Mouse (Mus musculus): ENCODE results near the gene Gm13420.
"Not testable (repeated sequence)": the region's sequence is repeated elsewhere in the genome, so short reads cannot be mapped to it uniquely, and the experiment has no call there.

Gm13420 gene

DNA sequence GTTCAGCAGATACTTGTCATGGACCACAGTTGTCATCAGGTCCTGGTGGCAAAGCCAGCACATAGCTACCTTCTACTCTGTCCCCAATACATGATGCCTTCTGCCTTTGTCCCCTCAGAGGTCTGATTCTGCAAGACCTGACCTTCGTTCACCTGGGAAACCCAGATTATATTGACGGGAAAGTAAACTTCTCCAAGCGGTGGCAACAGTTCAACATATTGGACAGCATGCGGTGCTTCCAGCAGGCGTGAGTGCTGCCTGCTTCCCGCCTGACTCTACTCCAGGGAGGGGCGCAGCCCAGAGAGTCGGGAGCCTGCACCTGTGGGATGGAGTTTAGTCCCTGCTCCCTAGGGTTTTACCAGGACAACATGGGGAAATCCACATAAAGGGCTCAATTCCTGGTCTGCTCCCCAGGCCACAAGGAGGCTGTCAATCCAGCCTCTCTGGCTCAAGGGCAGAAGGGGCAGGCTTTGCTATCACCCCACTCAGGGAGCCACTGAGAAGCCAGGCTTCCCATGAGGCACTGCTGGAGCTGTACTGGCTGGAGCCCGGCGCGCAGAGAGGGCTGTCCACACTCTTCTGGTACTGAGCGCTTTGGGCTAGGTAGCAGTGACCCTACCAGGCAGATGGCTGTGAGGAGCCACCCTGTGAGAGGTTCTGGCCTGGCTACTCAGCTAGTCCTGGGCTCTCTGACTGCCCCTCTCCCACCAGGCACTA, 14.1 kb downstream of the Gm13420 start:
- DNase-seq: no peak

DNA sequence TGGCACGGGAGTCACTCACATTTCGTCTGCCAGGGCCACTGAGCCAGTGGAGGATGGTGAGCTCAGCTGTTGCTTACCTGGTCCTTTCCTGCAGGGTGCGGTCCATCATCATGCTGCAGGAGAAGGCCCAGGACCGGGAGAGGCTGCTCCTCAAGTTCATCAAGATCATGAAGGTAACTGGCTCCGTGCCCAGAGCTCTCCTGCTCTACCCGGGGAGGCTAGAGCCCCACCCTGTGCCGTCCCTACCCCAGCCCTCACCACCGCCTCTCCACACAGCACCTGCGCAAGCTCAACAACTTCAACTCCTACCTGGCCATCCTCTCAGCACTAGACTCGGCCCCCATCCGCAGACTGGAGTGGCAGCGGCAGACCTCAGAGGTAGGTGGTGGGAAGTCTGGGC, 15.8 kb downstream of the Gm13420 start:
- peak; percentile 39 for DNase-seq

DNA sequence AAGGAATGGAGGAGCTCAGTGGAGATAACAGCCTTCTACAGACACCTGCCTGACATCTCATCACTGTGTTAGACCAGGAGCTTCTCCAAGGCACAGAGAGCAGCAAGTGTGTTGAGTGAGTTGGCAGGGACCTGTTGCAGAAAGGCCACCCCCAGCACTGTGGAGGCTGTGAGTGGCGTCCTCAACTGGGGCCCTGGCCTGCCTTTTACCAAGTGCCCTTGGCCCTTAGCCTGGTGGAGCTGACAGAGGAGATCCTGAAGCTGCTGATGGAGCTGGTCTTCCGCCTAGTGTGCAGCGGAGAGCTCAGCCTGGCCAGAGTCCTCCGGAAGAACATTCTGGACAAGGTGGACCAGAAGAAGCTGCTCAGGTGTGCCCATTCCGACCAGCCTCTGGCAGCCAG, 18.1 kb downstream of the Gm13420 start:
- no peak for DNase-seq

DNA sequence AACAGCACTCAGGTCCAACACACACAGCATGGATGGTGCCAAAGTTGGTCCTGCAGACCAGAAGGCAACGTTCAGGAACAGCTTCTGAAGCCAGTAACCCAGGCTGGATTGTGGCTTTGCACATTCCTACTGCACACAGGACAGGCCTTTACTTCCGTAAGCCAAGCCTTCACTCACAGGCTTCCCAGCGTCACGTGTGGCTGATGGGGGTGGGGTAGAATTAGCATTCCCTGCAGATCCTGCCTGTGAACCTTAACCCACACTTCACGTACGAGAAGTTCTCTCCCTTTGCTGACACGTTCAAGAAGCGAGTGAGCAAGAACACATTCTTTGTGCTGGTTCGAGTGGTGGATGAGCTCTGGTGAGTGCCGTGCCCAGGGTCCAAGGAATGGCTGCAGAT, 18.9 kb downstream of the Gm13420 start:
- DNase-seq: no peak

DNA sequence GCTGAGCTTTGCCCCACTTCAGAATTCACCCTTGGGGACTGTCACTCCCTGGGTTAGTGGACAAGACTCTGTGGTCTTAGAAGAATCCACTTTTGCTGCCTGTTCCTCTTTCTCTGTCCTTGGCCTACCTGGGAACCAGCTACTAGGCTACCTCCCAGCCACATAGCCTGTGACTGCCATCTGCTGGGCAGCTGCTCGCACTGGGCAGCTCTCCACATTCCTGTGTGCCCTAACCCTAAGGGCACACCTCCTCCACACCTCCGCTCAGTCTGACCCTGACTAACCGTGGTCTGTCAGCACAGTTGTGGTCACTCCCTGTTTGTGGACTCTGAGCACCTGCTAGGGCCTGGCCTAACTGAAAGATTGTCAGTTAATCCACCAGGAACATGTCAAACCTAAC, 19.9 kb downstream of the Gm13420 start:
- DNase-seq: peak; percentile 57

DNA sequence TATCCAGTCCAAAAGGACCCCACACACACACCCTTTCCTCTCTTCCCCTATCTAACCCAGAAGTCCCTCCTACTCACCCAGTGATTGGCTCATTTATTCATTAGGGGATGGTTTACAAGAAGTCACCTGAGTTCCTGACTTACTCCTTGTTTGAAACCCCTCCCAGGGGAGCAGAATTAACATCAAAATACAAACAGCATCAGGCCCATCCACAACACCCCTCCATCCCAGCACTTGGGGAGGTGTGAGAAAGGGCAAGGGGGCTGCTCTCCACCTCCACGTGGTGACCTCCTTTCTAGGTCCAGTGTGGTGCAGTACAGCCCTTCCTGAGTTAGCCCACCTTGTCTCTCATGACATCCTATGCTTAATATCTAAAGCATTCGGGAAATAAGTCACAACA, 22.0 kb downstream of the Gm13420 start:
- DNase-seq: no peak

DNA sequence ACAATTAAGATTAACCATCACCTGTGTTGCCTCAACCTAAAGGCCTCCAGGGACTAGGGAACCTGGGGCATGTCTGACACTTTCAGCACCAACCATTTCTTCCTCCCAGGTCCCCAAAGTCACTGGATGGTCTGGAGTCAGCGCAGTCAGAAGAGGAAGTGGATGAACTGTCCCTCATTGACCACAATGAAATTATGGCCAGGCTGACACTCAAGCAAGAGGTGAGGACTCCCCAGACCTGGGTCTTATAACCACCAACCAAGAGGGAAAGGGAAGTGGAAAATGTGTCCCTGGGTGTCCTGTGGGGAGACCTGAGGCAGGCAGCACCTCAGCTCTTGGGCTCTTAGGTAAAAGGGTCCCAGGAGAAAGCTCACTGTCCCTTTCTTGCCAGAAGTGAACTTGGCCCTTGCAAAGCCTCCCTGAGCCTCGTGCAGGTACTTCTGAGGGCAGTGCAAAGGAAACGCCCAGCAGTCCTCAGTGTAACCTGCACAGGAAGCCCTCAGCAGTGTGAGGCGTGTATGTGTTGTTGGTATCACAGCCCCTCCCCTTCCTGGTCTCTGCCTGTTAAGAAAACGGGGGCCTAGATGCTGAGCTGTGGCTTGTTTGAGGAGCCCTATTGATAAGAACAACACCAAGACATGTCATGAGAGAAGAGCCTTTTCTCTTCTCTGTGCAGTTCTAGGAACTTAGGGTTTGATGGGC, 26.7 kb downstream of the Gm13420 start:
- DNase-seq: no peak

DNA sequence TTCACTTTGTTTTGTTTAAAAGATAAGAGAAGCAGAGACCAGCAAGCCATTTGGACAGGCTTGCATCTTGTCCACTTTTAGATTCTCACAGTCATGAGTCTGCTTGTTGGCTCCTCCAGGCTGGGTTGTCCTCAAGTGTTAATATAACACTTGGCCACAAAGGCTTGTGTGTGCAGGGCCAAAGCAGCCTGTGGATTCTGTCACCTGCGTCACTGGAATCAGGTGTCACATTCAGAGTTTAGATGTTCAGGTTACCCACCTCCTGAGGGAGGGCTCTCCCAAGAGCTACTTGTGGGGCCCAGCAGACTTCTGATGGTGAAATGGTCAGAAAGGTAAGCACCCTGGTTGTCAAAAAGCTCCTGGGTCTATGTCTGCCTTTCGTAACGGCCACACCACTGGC, 28.4 kb downstream of the Gm13420 start:
- no peak for DNase-seq

DNA sequence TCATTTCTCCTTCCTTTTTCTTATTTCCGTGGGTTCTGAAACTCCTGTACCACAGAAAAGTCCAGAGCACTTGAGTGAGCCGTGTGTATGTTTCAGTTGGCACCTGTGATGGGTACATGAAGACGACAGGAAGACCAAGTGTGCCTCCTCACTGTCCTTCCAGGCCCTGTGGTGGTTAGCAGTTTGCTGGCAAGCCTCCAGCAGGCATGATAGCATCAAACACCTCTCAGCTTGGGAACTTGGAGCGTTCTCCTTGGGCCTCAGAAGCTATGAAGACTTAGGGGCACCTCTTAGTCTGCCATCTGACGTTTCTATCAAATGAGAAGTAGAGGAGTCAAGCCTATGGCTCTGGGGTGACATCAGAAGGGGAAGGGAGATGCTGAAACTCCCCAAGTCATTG, 32.9 kb downstream of the Gm13420 start:
- no peak for DNase-seq

DNA sequence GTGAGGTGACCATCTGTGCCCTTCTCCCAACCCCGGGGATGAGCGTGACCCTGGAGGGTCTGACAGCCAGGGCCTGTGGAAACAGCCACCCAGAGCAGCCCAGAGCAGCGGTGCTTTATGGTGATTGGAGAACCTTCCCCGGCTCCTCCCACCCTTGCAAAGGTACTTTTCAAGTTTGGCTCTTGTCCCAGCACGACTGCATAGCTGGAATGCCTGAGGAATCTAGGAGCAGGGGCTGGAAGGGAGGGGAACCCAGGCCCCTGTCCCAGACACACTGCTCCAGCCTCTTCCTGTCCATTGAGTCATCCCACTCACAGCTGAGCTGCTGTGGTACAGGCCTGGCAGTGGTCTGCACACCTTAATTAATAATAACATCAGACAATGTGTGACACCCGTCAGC, 34.8 kb downstream of the Gm13420 start:
- peak; percentile 85 for DNase-seq

DNA sequence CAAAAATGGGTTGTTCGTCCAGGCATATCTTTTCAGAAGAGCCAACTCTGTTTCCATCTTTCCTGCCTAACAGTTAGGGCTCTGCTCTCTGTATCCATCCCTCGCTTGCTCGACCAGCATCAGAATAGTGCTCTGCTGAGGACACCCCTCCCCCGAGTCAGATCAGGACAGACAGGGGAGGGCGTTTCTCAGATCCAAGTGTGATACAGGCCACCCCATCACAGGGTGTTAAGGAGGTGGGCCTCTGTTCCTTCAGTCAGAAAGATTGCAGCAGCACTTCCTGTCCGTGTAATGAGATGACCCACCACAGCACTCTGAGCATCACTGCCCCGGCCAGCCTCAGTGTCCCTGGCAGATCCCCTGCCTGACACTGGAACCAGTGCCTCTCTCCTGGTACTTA, 35.3 kb downstream of the Gm13420 start:
- DNase-seq: no peak

DNA sequence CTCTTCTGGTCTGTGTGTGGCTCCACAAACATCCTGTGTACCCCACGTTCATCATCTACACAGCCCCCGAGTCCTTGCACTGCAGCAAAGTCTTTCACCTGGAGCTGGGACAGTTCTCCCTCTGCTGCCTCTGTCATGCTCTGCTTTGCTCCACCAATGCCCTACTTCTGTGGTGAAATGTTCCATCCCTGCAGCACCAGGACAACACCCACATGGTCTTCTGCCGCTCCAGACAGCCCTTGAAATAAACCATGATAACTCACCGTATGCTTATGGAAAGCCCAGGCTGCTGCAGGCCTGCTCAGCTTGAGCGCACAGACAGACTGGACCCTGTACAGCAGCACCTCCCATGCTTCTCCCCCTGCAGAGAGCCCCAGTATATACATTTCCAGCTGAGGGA, 37.4 kb downstream of the Gm13420 start:
- no peak for DNase-seq

DNA sequence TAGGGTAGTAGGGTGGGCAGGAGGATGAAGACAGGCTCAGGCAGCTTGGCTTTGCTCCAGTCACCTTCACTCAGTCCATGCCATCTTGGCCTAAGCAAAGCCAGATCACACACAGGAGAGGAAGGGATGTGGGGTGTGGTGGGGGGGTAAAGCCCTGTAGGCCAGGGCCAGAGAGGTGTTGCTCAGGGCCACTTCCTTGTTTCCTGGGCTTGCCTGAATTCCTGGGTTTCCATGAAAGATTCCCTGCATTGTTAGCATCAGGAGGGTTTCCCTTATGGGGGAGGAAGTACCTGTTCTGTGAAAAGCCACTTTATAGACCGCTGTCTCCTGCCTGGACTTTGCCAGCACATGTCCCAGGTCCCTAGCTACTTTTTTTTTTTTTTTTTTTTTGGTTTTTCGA, 38.0 kb downstream of the Gm13420 start:
- no peak for DNase-seq

DNA sequence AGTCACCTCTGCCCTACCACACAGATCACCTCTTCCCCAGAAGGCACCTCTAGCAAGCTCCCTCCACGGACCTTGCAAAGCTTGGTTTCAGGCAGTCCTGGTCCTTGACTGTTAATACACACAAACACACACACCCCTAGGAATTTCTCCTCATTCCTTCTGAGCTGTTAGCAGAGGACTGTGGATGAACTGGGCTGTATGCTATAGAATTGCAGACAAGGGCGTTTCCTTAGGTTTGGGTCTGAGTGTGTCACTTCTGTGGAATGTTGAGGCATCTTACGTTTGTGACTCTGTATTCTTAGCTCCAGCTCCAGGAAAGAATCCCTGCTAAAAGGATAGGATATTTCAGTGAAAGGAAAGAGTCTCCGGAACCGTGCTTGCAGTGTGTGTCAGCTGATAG, 39.6 kb downstream of the Gm13420 start:
- DNase-seq: no peak

DNA sequence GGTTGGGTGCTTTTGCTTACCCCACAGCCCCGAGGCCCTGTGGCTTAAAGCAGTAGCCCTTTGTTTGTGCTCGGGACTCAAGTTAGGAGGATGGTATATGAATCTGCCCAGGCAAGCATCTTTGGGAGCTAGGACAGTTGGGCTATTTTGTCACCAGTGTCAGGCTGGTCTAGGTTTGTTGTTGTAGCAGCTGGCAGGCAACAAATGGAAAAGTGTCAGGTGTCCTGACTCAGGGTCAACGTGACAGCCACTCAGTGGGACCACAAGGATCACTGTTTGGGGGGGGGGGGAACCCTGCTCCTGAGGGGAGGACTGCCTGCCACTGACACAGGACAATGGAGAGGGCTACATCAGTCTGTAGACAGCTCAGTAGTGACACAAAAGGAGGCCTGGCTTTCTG, 40.4 kb downstream of the Gm13420 start:
- no peak for DNase-seq

DNA sequence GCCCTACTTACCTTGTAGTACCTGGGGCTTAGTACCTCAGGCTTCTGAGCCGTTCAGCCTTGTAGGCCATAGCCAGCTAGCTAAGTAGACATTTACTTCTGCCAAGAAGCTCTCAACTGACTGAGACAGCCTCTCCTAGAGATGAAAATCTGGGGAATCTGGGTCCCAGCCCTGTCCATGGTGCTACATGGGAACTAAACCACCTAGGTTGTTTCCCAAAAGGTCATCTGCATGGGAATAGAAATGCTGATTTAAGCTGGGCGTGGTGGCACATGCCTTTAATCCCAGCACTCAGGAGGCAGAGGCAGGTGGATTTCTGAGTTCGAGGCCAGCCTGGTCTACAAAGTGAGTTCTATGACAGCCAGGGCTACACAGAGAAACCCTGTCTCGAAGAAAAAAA, 43.3 kb downstream of the Gm13420 start:
- not testable (repeated sequence) for DNase-seq

DNA sequence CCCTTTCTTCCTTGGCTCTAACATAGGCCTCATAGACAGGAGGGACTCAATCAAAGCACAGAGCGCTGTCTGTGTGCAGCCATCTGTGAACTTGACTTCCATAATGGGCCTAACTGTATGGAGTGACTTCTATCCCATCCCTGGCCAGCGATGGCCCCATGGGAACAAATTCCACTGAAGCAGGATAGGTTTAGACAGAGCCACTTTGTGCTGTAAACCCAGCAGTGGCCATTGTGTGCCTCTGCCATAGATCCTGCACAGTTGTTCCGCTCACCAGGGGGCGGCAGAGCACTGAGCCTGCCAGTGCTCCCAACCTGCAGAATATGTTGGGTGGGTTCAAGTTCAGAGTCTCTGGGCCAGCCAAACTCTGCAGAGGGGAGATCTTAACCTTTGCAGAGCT, 43.8 kb downstream of the Gm13420 start:
- peak; percentile 30 for DNase-seq

DNA sequence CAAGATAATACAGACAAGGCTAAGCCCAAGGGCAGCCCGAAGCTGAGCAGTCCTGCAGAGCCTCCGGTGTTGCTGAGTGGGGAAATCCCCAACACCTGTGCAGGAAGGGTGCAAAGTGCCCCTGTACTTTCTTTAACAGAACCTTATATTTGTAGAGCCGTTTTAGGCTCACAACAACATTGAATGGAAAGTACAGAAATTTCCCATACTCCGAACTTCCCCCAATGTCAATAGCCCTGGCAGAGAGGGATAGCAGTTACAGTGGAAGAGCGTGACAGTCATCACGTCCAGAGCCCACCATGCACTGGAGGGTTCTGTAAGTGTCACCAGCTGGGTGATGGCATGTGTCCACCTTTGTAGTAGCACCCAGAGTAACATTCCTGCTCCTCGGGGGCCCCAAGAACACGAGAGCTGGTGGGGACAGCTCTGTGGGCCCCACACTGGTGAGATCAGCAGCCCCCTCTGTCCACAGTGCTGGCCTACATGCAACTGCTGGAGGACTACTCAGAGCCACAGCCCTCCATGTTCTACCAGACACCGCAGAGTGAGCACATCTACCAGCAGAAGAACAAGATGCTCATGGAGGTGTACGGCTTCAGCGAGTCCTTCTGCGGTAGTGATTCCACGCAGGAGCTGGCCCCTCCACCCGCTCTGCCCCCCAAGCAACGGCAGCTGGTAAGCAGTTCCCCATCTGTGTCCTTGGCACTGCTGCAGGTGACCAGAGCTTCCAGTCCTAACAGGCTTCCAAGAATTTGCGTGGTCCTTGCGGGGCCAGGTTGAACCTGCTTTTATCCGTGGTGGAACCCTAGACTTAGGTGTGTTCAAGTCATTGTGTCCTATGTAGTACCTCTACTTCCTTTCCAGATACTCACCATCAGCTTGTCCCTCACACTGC, 44.5 kb downstream of the Gm13420 start:
- DNase-seq: no peak

DNA sequence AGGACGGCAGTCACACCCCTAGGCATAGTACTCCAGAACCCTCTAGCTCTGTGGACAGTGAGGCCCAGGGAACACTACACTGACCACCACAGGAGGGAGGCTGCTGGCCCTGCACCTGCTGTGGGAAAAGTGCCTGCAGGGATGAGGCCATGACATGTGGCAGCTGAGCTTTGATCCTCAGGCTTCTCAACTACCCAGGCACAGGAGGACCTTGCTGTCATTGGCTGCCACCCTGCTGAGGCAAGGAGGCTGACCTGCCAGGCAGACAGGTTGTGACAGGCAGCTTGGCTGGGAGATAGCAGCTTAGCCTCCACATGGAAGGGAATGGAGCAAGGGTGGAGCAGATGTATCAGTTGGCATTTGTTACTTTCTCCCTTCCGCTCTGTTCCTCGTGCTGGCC, 46.0 kb downstream of the Gm13420 start:
- DNase-seq: no peak

DNA sequence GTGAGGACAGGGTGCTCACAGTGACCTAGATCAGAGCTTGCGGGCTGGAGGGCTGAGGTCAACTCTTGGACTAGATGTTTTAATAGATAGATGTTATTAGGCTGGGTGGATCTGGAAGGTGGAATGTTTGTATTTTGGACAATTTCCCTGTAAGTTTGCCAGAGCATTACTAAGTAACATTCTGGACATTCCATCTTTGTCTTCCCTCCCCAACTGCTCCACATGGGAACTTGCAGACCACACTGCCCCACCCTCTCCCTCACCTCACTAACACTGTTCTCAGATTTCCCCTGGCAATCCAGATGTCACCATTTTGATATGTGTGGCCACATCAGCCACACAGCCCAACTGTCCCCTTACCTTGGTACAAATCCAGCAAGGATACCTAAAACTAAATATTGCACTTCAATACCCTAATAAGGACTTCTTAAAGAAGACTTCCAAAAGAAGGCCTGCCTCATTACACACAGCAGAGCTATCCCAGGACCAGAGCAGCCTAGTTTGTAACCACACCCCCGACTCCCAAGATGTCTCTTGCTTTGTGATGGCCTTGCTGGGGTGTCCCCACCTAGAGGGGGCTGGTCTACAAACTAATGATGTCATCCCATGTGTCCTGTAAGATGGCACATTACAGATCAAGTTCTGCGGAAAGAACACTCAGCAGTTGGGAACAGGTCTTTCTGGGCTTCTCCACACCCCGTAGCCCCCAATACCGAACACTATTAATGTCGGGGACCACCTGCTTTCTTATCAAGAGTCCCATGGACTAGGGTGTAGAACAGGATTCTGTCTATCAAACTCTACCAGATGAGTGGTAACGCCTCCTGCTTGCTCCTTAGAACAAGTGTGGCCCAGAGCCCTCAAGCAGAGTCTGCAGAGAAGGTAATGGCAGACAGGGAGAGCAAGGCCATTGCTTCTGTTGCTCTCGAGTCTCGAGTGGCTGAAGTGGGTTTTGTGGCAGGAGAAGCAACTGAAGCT, 48.1 kb downstream of the Gm13420 start:
- DNase-seq: no peak

DNA sequence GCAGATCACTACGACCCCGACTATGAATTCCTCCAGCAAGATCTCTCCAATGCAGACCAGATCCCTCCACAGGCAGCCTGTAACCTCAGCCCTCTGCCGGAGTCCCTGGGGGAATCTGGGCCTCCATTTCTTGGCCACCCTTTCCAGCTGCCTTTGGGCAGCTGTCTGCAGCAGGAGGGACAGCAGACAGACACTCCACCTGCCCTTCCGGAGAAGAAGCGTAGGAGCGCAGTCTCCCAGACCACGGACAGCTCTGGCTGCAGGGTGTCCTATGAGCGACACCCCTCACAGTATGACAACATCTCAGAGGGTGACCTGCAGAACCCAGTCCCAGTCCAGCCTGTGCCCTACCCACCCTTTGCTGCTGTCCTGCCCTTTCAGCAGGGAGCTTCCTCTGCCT, 49.3 kb downstream of the Gm13420 start:
- no peak for DNase-seq

DNA sequence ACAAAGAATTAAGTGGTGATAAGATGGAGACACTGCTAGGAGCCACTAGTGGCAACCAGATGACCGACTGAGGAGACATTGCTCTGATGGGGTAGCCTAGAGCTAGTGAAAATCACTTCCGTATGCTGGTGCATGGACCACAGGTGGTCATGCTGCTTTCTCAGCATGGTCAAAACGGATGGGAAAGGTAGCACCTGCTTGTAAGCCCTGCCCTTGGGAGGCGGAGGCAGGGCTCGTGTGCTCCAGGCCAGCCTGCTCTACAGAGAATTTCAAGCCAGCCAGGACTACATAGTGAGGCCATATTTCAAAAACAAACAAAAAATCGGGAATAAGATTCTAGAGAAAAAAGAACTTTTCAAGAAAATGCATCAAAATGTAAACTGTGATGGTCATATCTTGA, 50.1 kb downstream of the Gm13420 start:
- DNase-seq: no peak

DNA sequence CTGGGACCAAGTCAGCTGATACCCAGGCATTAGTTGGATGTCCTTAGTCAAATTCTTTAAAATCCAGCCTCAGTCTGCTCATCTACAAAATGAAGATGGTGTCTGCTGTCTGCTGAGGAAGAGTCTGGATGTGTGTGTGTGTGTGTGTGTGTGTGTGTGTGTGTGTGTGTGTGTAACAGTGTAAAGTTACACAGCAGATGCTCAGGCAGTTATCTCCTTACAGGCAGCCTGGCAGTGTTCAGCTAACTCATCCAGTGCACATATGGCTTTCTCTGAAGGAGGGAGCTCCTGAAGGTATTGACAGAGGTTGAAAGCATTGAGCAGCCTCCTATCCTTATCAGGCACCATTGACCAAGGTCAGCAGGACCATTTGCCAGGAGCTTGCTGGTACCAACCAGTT, 50.6 kb downstream of the Gm13420 start:
- DNase-seq: no peak

Measured in lung, postnatal 10 days (tissue).